Mouse (Mus musculus) granulocyte monocyte progenitor cell, adult 5-6 weeks (primary cell): ENCODE results near the gene Prodh2. TPM values are rescaled to one million over a fixed set of nuclear protein-coding genes. Genes with fewer than 3 reads are reported as not detected.
"Not testable (repeated sequence)": the region's sequence is repeated elsewhere in the genome, so short reads cannot be mapped to it uniquely, and the experiment has no call there.

ENCODE experiments used
- ATAC-seq: replicated peaks from 2 replicates; pipeline ENCODE4 v1.8.0; 2016; ENCODE audit warnings: mild to moderate bottlenecking, moderate TSS enrichment, inconsistent platforms; ENCODE audit not compliant: poor library complexity, severe bottlenecking
- total RNA-seq, 2 experiments: library from RNA; stranded (forward) in 1 of 2; stranded (reverse) in 1 of 2; fragments of 200-712, 200-1000 nt in 1 of 2; fragments of >200 nt in 1 of 2; fragmentation: Nextera tagmentation in 1 of 2; gene quantifications; 2 replicates each; pipeline ENCODE4 v1.2.3; 2014 to 2017

Gene Prodh2
- total RNA-seq (2014; fragmentation: Nextera tagmentation) = 2.2 TPM in 1 of 2 replicates, not detected in the other
- total RNA-seq (2017) = not detected in 2 replicates

DNA sequence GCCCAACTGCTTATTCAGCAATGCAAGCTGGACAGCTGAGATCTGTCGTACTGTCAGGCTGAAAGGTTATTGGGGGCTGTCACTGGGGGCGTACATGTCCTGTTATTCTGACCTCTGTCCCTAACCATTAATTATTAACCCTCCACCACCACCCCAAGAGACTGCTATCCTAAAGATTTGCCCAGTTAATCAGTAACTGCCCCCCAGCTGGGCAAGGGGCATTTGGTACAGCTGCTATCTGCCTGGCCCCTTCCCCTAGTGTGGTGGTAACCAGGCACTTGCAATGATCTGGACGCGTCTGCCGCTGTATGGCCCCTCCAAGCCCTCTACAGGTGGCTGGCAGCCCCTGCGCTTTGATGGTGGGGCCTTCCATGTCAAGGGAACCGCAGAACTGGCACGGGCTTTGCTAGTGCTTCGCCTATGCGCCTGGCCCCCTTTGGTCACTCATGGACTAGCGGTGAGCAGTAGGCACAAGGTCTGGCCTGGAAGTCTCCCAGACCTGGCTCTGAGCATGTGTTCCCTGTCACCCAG lies at the start of gene Prodh2:
Gene Prodh2 (plus strand): TSS at position 222 of the 531 bp plus-strand sequence.
- ATAC-seq = no peak

GRCm38 (mm10) chr7:30443696-30444095 lies 49.7 kb upstream of the Prodh2 start:
- no peak for ATAC-seq

DNA sequence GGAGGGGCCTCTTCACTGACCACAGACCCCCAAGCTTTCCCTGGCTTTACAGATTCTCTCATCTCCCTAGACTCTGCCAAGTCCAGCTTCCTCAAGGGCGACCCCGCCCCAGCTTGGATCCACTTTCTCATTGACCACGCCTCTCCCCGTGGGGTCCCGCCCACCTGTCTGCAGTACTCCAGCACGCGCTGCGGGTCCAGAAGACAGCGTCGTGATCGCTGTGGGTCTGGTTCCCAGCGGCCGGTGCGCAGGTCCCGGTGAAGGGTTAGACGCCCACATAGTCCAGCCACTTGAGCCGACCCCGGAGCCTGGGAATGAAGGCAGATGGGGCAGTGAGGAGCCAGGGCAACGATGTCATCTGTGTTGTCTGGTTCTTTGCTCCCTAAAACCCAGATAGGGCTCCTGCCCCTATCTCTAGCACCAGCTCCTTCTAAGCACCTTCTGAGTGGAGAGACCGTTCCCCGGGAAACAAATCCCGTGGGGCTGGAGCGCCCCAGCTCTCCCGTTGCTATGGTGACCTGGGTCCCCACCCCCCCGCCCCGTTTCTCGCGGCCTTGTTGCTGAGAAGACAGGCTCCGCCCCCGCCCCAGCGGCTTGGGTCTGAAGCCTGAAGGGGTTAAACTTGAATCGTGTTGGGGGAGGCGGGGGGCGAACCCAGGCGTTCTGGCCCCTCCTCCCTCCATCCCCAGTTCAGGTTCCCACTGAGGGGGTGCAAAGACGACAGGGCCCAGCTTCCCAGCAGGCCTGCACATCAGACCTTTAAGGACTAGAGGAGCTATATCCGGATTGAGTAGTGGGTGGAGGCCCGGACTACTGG lies 49.1 kb upstream of the Prodh2 start:
- ATAC-seq = peak; percentile 41; the same call in 1 of the 2 replicates

- peak; percentile 43 for ATAC-seq
Observed at GRCm38 (mm10) chr7:30444971-30445751, 48.3 kb upstream of the Prodh2 start, which contains the start of gene Aplp1. Gene Aplp1 (minus strand): TSS chr7:30445535.

DNA sequence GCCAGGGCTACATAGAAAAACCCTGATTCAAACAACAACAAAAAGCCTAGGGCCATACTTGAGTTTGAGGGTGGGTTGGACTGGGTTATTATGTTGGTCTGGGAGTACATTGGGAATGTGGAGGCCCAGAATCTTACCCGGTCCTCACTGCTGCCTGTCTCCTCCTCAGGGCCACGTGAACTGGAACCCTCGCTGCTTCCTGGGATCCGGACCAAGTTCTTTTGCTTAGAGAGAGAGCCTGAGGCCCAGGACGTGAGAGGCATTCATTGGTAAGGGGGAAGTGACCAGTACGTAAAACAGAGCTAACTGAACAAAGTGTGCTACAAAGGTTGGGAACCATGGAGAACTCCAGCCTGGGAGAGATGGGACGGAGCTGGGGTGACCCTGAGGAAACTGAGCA lies 43.2 kb upstream of the Prodh2 start:
- ATAC-seq = no peak

DNA sequence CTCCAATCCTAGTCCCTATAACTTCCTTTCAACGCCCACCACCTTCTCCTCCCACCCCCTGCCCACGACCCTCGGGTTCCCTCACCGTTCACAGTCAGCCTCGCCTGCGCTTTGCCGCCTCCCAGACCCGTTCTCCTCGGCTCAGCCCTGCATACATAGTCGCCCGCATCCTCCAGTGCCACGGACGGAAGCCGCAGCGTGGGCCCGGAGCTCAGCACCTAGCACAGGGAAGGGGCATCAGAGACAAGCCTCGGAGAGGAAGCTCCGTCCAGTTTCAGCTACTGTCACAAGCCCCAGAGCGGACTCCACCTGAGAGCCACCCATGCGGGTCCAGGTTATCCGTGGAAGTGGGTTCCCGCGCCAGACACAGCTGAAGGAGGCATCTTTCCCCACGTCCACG lies 40.1 kb upstream of the Prodh2 start:
- ATAC-seq = no peak

- ATAC-seq = peak; percentile 78
Observed at GRCm38 (mm10) chr7:30453766-30454165, 39.7 kb upstream of the Prodh2 start.

- ATAC-seq = peak; percentile 64
Observed at GRCm38 (mm10) chr7:30454259-30454658, 39.2 kb upstream of the Prodh2 start.

GRCm38 (mm10) chr7:30456487-30456886 lies 36.9 kb upstream of the Prodh2 start:
- ATAC-seq = no peak

DNA sequence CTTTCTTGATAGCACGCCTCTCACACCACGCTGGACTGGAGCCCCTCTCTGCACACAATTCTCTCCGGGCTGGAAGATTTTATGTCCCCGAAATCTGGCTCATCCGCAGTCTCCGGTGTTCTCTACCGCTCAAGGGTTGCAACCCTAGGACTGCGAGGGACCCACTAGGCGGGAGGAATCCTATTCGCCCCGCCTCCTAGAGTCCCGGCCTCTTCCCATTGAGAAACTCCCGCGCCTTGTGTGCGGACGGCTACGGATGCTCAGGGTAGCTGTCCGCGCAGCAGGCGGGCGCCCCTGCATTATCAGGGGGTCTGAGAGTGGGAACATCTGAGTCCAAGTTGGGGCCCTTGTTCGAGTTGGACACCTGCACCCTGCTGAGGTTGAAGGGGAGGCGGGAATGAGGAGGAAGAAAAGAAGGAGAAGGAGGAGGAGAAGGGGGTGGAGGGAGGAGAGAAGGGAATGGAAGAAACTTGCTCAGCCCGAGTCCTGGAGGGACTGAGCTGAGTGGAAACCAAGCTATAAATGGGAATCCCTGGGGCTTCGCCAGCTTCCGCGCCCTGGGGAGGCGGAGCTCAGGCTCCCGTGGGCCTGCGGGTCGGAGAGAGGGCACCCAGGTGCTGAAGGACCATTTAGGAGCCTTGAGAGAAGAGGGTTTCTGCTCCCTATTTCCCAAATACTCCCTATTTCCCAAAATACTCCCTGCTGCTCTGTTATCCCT lies 36.4 kb upstream of the Prodh2 start:
- no peak for ATAC-seq

- ATAC-seq = no peak
Observed at GRCm38 (mm10) chr7:30457629-30458330, 35.6 kb upstream of the Prodh2 start, which contains the start of the genes Kirrel2 and Nphs1. Gene Kirrel2 (minus strand): TSS chr7:30457690. Gene Nphs1 (plus strand): TSS chr7:30458315.

GRCm38 (mm10) chr7:30459484-30459883 lies 33.9 kb upstream of the Prodh2 start:
- no peak for ATAC-seq

- ATAC-seq = no peak
Observed at GRCm38 (mm10) chr7:30463568-30463967, 29.9 kb upstream of the Prodh2 start.

GRCm38 (mm10) chr7:30463996-30464395 lies 29.4 kb upstream of the Prodh2 start:
- ATAC-seq = no peak

DNA sequence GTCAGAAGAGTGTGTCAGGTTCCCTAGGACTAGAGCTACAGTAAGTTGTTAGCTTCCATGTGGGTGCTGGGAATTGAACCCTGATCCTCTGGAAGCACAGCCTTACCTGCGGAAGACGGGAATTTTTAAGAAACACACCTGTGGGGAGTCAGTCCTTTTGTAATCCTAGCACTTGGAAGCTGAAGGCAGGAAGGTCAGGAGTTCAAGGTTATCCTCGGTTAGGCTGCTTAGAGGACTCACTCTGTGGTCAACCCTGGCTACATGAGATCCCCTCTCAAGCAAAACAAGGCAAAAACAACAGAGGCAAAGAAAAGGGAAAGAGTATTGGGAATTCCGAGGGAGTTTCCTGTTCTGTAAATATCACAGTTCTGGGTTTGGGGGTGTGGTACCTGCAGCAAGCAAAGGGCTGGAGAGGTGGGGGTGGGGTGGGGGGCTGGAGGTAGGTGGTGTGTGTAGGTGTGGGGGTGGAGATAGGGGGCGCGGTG lies 28.6 kb upstream of the Prodh2 start:
- ATAC-seq = no peak

DNA sequence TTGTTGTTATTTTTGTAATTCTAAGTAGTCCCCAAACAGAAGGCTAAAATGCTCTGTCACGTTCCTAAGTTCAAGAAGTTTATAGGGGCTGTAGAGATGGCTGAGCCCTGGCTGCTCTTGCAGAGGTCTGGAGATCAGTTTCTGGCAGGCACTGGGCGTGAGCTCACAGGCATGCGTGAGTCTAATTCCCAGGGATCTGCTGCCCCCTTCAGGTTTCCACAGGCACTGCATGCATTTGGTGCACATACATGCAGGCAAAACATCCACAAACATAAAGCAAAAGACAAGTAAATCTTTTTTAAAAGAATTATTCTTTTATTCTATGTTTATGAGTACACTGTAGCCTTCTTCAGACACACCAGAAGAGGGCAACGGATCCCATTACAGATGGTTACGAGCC lies 21.0 kb upstream of the Prodh2 start:
- ATAC-seq = peak; percentile 89

- ATAC-seq = no peak
Observed at GRCm38 (mm10) chr7:30474999-30475398, 18.4 kb upstream of the Prodh2 start.

GRCm38 (mm10) chr7:30476136-30476535 lies 17.3 kb upstream of the Prodh2 start:
- not testable (repeated sequence) for ATAC-seq
